Mouse (Mus musculus): ENCODE measurements at regions not wholly inside any gene's neighbourhood (a gene's known extent, or its start where the extent isn't known, plus 50 kb on each side); places are given as distances from the start of the nearest gene placed in this dataset.

GRCm38 (mm10) chr1:124825717-124826116 lies 609.8 kb downstream of the Actr3 start:
- no peak for TF ChIP-seq POLR2A (IDR thresholded peaks at IDR 0.05; ENCODE audit: borderline replicate concordance, insufficient read depth, low read length)
- no peak for TF ChIP-seq CTCF (IDR thresholded peaks at IDR 0.05; ENCODE audit: borderline replicate concordance, insufficient read depth, low read depth, low read length)

All from cerebellum, adult 2 months (tissue).